Mouse (Mus musculus): ENCODE data around the gene Fam177a. TPM values are rescaled to one million over a fixed set of nuclear protein-coding genes. Genes with fewer than 3 reads are reported as not detected.

Fam177a gene
- 50.0 TPM for polyA plus RNA-seq (2017; shearing (Covaris generic))

GRCm38 (mm10) chr12:55124242-55124641 is at the start of gene Fam177a:
Fam177a (plus strand) TSS chr12:55124469.

GRCm38 (mm10) chr12:55079726-55080600 is 44.3 kb upstream of the Fam177a start, which contains the start of the genes 2700097O09Rik and Srp54a:
2700097O09Rik (minus strand) TSS chr12:55080110.
Srp54a (plus strand) TSS chr12:55080262.

GRCm38 (mm10) chr12:55154559-55155448 is 30.5 kb downstream of the Fam177a start, which contains the start of gene Srp54b:
Srp54b (plus strand) TSS chr12:55155104.

Other genes with a start within 250 kb of the Fam177a start
- gene Gm20403, start 137.9 kb upstream of the Fam177a start, polyA plus RNA-seq (2017; shearing (Covaris generic)), result 3.8 TPM
- gene Baz1a, start 110.1 kb upstream of the Fam177a start, polyA plus RNA-seq (2017; shearing (Covaris generic)), result 238 TPM
- gene 2700097O09Rik, start 44.4 kb upstream of the Fam177a start, polyA plus RNA-seq (2017; shearing (Covaris generic)), result 30.5 TPM
- 179 TPM for gene Srp54a, start 44.2 kb upstream of the Fam177a start, polyA plus RNA-seq (2017; shearing (Covaris generic))
- 64.4 TPM for gene Srp54b, start 30.6 kb downstream of the Fam177a start, polyA plus RNA-seq (2017; shearing (Covaris generic))
- gene 1700047I17Rik2, start 75.1 kb downstream of the Fam177a start, polyA plus RNA-seq (2017; shearing (Covaris generic)), result not detected
- gene Srp54c, start 105.7 kb downstream of the Fam177a start, polyA plus RNA-seq (2017; shearing (Covaris generic)), result 105 TPM
- gene 1110008L16Rik, start 175.1 kb downstream of the Fam177a start, polyA plus RNA-seq (2017; shearing (Covaris generic)), result 6.6 TPM
- 14.5 TPM for gene Ppp2r3c, start 178.5 kb downstream of the Fam177a start, polyA plus RNA-seq (2017; shearing (Covaris generic))